Mouse (Mus musculus) neural tube, embryonic 14.5 days (tissue): ENCODE measurements around the gene Olfr530. TPM values are rescaled to one million over a fixed set of nuclear protein-coding genes. Genes with fewer than 3 reads are reported as not detected.

Source experiments
- polyA plus RNA-seq: library from polyadenylated mRNA; unstranded; fragments of >200 nt; fragmentation: Nextera tagmentation; extraction: Ambion mirVana; gene quantifications from 2 replicates; pipeline ENCODE4 v1.2.1, GENCODE M21; 2014

Olfr530 gene
- polyA plus RNA-seq, 1 experiment from 2014 or later = not detected

Other genes with a start within 250 kb of the Olfr530 start
- gene Mtg1, start 238.8 kb downstream of the Olfr530 start, polyA plus RNA-seq = 33.7 and 39.6 TPM in 2 replicates
- 16.2 and 17.3 TPM in 2 replicates for gene Sprn, start 221.5 kb downstream of the Olfr530 start, polyA plus RNA-seq
- gene Olfr522, start 211.6 kb downstream of the Olfr530 start, polyA plus RNA-seq = not detected in 2 replicates
- gene Olfr523, start 203.1 kb downstream of the Olfr530 start, polyA plus RNA-seq = not detected in 2 replicates
- gene Olfr524, start 170.4 kb downstream of the Olfr530 start, polyA plus RNA-seq = not detected in 2 replicates
- not detected in 2 replicates for gene Cd163l1, start 158.1 kb downstream of the Olfr530 start, polyA plus RNA-seq
- gene 5830411N06Rik, start 129.0 kb downstream of the Olfr530 start, polyA plus RNA-seq = not detected in 2 replicates
- gene Olfr525, start 55.5 kb downstream of the Olfr530 start, polyA plus RNA-seq = not detected in 2 replicates
- not detected in 2 replicates for gene Olfr527, start 42.3 kb downstream of the Olfr530 start, polyA plus RNA-seq
- not detected in 2 replicates for gene Olfr60, start 14.7 kb downstream of the Olfr530 start, polyA plus RNA-seq
- not detected in 2 replicates for gene Olfr531, start 26.6 kb upstream of the Olfr530 start, polyA plus RNA-seq
- gene Olfr532, start 45.3 kb upstream of the Olfr530 start, polyA plus RNA-seq = not detected in 2 replicates
- not detected in 2 replicates for gene Olfr533, start 87.0 kb upstream of the Olfr530 start, polyA plus RNA-seq
- not detected in 2 replicates for gene Olfr535, start 107.9 kb upstream of the Olfr530 start, polyA plus RNA-seq
- not detected in 2 replicates for gene Olfr536, start 131.1 kb upstream of the Olfr530 start, polyA plus RNA-seq
- gene Olfr538, start 191.6 kb upstream of the Olfr530 start, polyA plus RNA-seq = not detected in 2 replicates
- gene Olfr46, start 224.9 kb upstream of the Olfr530 start, polyA plus RNA-seq = 0.03 TPM in 1 of 2 replicates, not detected in the other